Mouse (Mus musculus) lung, adult 2 months (tissue): ENCODE measurements around the gene Grhpr.

ENCODE experiments used
- CTCF ChIP-seq: fragments of 200-500 bp; IDR thresholded peaks from 2 replicates; pipeline ENCODE4 v1.5.1; 2011; ENCODE audit warnings: mild to moderate bottlenecking, low read length, control low read depth; ENCODE audit not compliant: insufficient read depth
- POLR2A ChIP-seq: fragments of 200-500 bp; IDR thresholded peaks from 2 replicates; pipeline ENCODE4 v1.6.1; 2011; ENCODE audit warnings: low read depth, mild to moderate bottlenecking, control low read depth, low read length, borderline replicate concordance; ENCODE audit errors: extremely low read depth

DNA sequence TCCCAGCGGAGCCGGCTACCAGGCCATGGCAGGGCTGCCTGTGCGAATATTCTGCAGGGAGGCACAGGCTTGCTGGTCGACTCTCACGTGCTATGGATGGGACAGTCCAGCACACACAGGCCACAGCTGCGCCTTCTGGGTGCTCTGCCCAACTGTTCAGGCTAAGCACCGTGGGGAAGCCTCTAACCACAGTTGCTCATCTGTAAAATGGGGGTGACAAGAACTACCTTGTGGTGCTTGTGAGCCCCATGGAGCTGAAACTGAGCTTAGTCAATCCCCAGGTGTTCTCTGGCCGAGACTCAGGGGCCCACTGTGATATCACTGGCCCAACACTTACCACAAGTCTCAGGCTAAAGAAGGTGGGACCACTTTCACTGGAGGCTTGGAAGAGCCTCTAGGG, 13.8 kb upstream of the Grhpr start:
- TF ChIP-seq POLR2A (no peak), CTCF (no peak)
